Mouse (Mus musculus) CH12.LX (cell line): ENCODE data around the gene Anapc13.

Experiments used
- CTCF ChIP-seq, 2 experiments: IDR thresholded peaks in 1 of 2; conservative IDR thresholded peaks in 1 of 2; 2 replicates each; pipeline ENCODE4 v1.5.1; 2011 to 2012; ENCODE audit warnings: low read depth in 2 of 2, low read length in 2 of 2, improper control_type of control experiment in 1 of 2, inconsistent platforms in 1 of 2, mild to moderate bottlenecking in 1 of 2, moderate library complexity in 1 of 2
- EP300 ChIP-seq: IDR thresholded peaks from 2 replicates; pipeline ENCODE4 v1.6.1; 2011; ENCODE audit warnings: low read length, improper control_type of control experiment
- HCFC1 ChIP-seq: IDR thresholded peaks from 2 replicates; pipeline ENCODE4 v1.6.1; 2012; ENCODE audit warnings: low read depth, mild to moderate bottlenecking, inconsistent platforms, low read length, improper control_type of control experiment
- NRF1 ChIP-seq: IDR thresholded peaks from 2 replicates; pipeline ENCODE4 v1.6.1; 2014; ENCODE audit warnings: low read depth, mild to moderate bottlenecking, inconsistent platforms, low read length, improper control_type of control experiment, moderate library complexity
- POLR2A ChIP-seq: IDR thresholded peaks from 2 replicates; pipeline ENCODE4 v1.6.1; 2011; ENCODE audit warnings: low read depth, mild to moderate bottlenecking, improper control_type of control experiment, low read length
- POLR2AphosphoS2 ChIP-seq: IDR thresholded peaks from 2 replicates; pipeline ENCODE4 v1.6.1; 2011; ENCODE audit warnings: low read depth, low read length, improper control_type of control experiment
- UBTF ChIP-seq: IDR thresholded peaks from 2 replicates; pipeline ENCODE4 v1.6.1; 2012; ENCODE audit warnings: low read depth, mild to moderate bottlenecking, inconsistent platforms, low read length, improper control_type of control experiment, moderate library complexity
- USF1 ChIP-seq: IDR thresholded peaks from 2 replicates; pipeline ENCODE4 v1.6.1; 2014; ENCODE audit warnings: low read depth, mild to moderate bottlenecking, inconsistent platforms, low read length, improper control_type of control experiment
- USF2 ChIP-seq: conservative IDR thresholded peaks from 2 replicates; pipeline ENCODE4 v1.6.1; 2011; ENCODE audit warnings: low read depth, low read length, improper control_type of control experiment
- ZMIZ1 ChIP-seq: IDR thresholded peaks from 2 replicates; pipeline ENCODE4 v1.6.1; 2012; ENCODE audit warnings: low read depth, mild to moderate bottlenecking, inconsistent platforms, low read length, improper control_type of control experiment
- ZNF384 ChIP-seq: IDR thresholded peaks from 2 replicates; pipeline ENCODE4 v1.6.1; 2012; ENCODE audit warnings: low read depth, low read length, improper control_type of control experiment, inconsistent platforms

DNA sequence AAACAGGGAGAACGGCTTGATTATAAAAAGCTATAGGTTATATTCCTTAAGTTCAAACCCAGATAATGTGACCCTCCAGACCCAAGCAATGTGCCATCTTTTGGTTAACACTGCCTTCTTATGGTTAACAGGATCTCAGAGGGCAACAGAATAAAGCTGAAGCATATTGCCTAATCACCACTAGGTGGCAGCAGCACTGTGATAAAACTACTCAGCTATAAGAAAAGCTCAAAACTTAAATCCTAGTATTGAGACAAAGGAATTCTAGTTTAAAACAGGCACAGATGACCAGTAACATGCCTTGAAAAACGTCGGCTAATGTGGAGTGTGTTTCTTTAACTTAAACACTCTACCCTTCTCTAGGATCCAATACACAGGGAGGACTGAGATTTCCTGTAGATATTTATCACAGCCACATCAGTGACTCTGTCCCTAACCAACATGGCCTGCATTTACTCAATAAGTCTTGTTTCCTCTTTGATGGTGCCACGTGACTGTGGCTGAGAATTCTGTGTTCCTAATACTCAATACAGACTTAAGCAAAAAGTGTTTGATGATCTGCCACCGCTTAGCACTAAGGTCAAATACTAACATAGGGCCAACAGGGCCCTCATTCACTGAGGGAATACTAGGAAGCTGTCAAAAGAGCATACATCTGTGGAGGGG is 3.8 kb upstream of the Anapc13 start:
- TF ChIP-seq USF1, result no peak
- no peak for TF ChIP-seq UBTF
- no peak for TF ChIP-seq NRF1
- TF ChIP-seq EP300, result no peak
- no peak for TF ChIP-seq POLR2AphosphoS2
- no peak for TF ChIP-seq ZNF384
- peak; percentile 88 to 89 for TF ChIP-seq CTCF (conservative IDR thresholded peaks at IDR 0.05 in 1 of 2, IDR thresholded peaks at IDR 0.05 in 1 of 2; ENCODE audit: low read depth in 2 of 2, low read length in 2 of 2)
- TF ChIP-seq POLR2A, result no peak
- no peak for TF ChIP-seq ZMIZ1
- TF ChIP-seq HCFC1, result no peak
- TF ChIP-seq USF2, result no peak
